Mouse (Mus musculus) CH12F3 (cell line): ENCODE results near the gene Bmpr1a.

ENCODE experiments used
- in situ Hi-C: fragments of 300-500 bp; cut with MboI; formaldehyde crosslinking; loops from 2 replicates; pipeline ENCODE4 v1.14.3; 2020; ENCODE audit warnings: low sequenced_read_pairs

Gene Bmpr1a

GRCm38 (mm10) chr14:34362726-34363445 lies 140.3 kb downstream of the Bmpr1a start:
- in situ Hi-C loops: loop anchor here (25.0 kb wide), 1 partner anchor 276 kb away; the partner anchor contains the start of gene Anxa8

GRCm38 (mm10) chr14:34362135-34362534 lies 141.0 kb downstream of the Bmpr1a start:
- in situ Hi-C loops: loop anchor here (25.0 kb wide), 1 partner anchor 275 kb away; the partner anchor contains the start of gene Anxa8
